Mouse (Mus musculus) lung, adult 18-20 months (tissue): ENCODE data around the gene Afg1l.
A peak's percentile ranks its signal among the peaks of the same experiment; 100 is the strongest.

ENCODE experiments used
- DNase-seq, 2 experiments: peaks; one replicate each; pipeline ENCODE4 v3.0.0; 2022; ENCODE audit warnings: mixed read lengths in 2 of 2

Afg1l gene

DNA sequence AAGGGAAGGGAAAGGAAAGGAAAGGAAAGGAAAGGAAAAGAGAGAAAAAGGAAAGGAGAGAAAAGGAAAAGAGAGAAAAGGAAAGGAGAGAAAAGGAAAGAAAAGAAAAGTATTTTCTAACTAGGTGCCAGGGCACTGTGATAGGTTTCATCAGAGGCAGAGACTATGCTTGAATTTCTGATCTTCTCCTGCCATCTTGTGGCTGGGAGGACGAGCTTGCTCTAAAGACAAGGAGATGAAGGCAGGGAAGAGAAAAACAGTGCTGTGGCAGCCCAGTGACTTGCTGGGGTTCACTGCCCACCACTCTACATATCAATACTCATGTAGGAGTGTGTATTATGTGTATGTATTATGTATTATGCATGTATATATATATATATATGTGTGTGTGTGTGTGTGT is 183.3 kb downstream of the Afg1l start:
- DNase-seq, result peak in 1 of 2 experiments; percentile 34

DNA sequence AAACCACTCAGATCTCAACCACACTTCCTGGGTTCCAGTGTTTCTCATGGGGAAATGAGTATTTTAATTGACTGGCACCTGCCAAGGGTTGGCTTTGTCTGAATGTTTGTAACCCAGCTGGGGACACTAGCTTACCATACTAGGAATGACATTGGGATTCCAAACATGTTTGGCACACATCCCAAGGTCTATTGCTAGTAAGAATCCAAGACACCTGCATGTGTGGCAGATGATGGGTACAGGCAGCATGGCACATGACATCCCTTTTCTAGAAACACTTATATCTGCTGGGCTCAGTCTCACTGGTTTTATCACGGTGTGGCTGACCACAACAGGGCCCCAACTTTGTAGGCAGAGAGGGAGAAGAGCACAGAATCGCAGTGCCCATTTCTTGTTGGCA is 184.0 kb downstream of the Afg1l start:
- no peak for DNase-seq

- DNase-seq, result peak; percentile 47 to 72
Measured at GRCm38 (mm10) chr10:42293877-42294276, 184.5 kb downstream of the Afg1l start.

DNA sequence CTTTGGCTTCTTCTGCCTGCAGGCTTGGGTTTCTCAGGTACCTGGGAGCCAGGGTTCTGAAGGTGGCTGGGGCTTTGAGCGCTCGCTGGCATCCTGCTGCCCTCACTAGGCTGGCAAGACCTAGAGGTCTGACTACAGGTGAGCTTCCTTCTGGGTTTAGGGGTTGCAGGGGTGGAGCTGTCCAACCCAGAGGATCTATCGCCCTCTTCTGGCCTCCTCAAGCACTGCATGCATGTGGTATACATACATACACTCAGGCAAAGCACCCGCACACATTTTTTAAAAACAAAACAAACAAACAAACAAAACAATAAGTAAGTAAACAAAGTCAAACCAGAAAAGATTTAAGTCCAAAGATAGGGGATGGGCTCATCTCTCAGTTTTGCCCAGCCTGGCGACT is 187.0 kb downstream of the Afg1l start:
- DNase-seq, result peak; percentile 53 to 67

DNA sequence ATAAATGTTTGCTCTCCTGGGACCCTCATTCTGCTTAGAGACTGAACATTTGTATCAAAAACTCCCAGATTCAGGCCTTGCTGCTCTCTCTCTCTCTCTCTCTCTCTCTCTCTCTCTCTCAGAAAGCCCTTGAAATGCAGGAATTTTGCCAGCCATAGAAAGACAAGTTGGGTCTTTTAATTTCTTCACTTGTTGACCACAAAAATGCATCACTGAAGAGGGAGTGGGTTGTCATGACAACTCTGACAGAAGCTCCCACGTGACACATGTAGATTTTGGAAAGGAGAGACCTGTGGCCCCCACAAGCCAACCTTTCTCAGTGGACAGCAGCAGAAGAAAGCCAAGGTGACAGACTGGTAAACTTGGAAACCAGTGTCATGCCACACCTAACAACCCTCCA is 190.7 kb downstream of the Afg1l start:
- DNase-seq, result no peak

DNA sequence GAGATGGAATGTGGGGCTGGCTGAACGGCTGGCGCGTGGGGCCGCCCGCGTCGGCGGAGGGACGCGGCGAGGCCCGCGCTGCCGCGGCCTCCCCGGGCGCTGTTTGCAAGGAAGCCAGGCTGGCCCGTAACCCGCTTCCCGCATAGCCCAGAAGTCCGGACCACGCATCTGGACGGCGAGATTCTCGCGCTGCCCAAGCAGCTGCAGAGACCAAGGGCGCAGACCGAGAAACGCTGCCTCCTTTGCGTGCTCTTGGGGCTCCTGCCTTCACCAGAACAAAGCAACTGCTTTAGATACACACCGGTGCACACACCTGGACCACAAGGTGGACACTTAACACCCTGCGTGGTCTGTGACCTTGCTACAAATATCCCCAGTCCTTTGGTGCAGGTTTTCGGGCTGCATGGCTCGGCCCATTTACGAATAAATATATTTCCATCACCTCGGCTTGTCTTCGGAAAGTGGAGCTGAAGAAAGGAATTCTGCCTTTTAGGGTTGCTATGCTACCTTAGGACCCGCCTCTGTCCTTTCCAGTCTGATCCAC is 200.0 kb downstream of the Afg1l start:
- no peak for DNase-seq

DNA sequence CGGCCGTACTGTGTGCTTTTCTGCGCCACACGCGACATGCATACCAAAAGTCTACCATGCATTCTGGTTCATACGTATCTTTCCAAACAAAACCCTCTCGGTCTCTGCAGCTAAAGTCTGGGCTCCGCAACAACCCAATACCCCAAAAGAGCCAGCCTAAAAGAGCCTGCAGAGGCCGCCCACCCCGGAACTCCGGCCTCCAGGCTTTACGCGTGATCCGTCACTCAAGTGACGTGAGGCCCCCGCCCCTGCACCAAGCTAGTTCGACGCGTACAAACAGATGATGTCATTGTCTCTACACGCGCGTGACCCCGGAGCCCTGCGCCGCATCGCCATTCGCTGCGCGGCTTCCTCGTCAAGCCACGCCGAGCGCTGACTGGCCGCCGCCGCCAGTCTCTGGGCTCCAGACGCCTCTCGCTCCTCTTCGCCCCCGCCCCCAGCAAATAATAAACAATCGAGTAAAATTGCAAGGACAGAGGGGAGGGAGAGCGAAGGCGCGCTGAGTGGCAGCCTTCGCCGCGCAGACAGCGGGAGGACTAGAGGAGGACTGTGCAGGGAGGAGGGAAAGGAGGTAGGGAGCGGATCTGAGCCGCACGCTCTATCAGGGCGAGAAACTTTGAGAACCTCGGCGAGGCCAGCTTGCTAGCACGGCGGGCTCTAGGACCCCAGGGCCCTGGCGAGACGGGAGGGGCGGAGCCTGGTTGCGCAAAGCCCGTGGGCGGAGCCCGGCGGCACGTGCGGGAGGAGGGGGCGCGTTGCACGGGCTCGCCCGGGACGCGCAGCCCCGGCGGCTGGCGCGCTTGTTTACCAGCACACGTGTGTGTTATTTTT is 200.7 kb downstream of the Afg1l start:
- peak; percentile 99 for DNase-seq

GRCm38 (mm10) chr10:42276507-42277345 is 201.6 kb downstream of the Afg1l start, which contains the start of gene Foxo3:
Gene Foxo3, minus strand, starts transcription at chr10:42276755.
- DNase-seq, result peak; percentile 91 to 92

- no peak for DNase-seq
Measured at GRCm38 (mm10) chr10:42275871-42276501, 202.4 kb downstream of the Afg1l start.

GRCm38 (mm10) chr10:42275401-42275870 is 202.9 kb downstream of the Afg1l start:
- peak; percentile 61 to 63 for DNase-seq

- DNase-seq, result no peak
Measured at GRCm38 (mm10) chr10:42274712-42275400, 203.5 kb downstream of the Afg1l start.

GRCm38 (mm10) chr10:42273760-42274691 is 204.3 kb downstream of the Afg1l start:
- DNase-seq, result peak; percentile 79 to 83

DNA sequence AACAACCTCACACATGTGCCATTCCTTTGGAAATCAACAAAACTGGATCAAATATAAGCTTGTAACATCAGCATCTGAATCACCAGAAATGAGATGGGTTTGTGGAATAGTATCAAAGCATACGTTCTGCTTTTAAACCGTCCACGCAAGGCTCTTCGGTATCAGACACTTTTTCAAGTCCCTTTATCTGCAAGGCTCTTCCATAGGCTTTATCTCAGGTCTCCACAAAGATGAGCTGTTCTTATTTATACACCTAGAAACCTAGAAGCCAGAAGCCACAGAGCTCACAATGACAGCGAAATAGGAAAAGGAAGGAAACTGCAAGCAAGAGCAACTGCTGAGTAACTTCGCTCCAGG is 205.0 kb downstream of the Afg1l start:
- no peak for DNase-seq

DNA sequence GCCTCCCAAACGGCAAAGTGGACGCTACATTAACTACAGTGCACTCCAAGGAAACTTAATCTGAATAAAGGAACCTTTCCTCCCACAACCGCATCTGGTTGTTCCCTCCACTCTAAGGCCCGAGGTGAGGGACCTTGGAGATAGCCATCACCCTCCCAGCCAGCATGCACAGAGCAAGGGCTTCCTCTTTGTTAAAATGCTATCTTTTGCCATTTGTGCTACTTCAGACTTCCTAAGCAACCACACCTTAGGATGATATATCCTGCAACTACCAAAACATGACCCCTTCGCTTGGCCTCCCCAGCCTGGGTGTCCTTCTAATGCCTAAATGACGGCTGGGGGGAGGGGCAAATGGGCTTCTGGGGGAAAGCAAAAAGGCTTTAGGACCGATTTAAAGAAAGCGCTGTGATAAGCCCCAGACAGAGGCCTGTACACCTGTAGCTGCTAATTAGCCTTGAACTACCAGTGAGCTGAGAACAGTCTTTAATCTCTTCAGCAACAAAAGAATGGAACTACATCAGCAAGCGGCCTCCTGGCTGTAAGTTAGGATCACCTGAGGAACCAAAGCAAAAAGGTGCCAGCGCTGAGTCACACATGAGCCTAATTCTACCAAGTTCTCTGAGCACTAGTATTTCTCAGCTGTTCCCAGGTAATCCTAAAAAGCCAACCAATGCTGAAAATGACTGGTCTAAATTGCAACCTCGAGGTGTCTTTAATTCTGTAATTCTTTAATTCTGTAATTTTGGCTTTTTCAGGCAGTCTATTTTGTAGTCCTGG is 206.7 kb downstream of the Afg1l start:
- DNase-seq, result no peak

GRCm38 (mm10) chr10:42270277-42271083 is 207.9 kb downstream of the Afg1l start:
- peak in 1 of 2 experiments; percentile 75 for DNase-seq

DNA sequence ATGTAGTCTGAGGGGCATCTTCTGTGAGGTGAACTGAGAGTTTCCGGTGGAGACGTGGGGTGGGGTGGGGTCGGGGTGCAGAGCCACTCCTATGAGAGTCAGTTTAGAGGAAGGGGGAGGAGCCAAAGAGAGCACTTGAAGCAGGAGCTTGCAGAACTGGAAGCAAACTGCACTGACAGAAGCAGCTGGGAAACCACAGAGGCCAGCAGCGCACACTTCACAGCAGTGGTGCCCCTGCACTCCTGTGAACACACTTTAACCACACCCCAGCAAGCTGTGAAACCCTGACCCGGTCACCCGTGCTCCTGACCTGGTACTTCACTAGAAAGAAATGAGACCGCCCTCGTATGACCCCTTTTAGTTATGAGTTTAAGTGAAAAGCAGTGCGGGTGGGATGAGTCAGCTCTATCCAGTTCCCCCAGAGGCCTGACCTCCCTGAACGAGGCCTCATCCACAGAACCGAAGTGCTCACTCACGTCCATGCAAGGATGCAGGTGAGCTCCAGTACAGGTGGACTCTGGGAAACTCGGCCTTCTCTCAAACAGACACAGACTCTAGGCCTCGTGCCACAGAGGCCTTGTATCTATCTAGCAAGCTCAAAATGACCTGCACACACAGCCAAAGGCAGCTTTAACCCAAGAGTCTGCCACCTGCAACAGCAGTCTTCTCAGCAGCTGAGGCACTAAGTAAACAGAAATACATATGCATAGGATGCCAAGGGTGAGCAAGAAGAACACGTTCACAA is 208.9 kb downstream of the Afg1l start:
- peak; percentile 74 to 86 for DNase-seq

GRCm38 (mm10) chr10:42267811-42268545 is 210.4 kb downstream of the Afg1l start:
- no peak for DNase-seq
